Mouse (Mus musculus) MEL (cell line): Measurements from ENCODE around the gene Trpm3. TPM values are rescaled to one million over a fixed set of nuclear protein-coding genes. Genes with fewer than 3 reads are reported as not detected.

Source experiments
- DNase-seq: peaks from one replicate; pipeline ENCODE4 v3.0.0; 2011; ENCODE audit warnings: low read depth, low spot score
- H3K27ac ChIP-seq: 2 replicates; pipeline ENCODE4 v1.5.1; 2012; ENCODE audit warnings: low read depth, mild to moderate bottlenecking, control low read depth, low read length, moderate library complexity; ENCODE audit not compliant: control insufficient read depth
- H3K27me3 ChIP-seq, 2 experiments: fragments of 150-350 bp in 1 of 2; sonication (generic) in 1 of 2; 2 replicates each; pipeline ENCODE4 v1.6.1; 2012; ENCODE audit warnings: low read length in 2 of 2, mild to moderate bottlenecking in 2 of 2, improper control_type of control experiment in 1 of 2, moderate library complexity in 1 of 2; ENCODE audit not compliant: insufficient read depth in 2 of 2, control insufficient read depth in 1 of 2
- H3K36me3 ChIP-seq, 2 experiments: 2 replicates each; pipeline ENCODE4 v1.6.1; 2012 to 2014; ENCODE audit warnings: low read length in 2 of 2, improper control_type of control experiment in 1 of 2, inconsistent platforms in 1 of 2, mild to moderate bottlenecking in 1 of 2; ENCODE audit not compliant: insufficient read depth in 2 of 2, control insufficient read depth in 1 of 2
- H3K4me1 ChIP-seq, 2 experiments: fragments of 150-350 bp in 1 of 2; sonication (generic) in 1 of 2; 2 replicates each; pipeline ENCODE4 v1.6.1; 2012; ENCODE audit warnings: low read length in 2 of 2, improper control_type of control experiment in 1 of 2, mild to moderate bottlenecking in 1 of 2; ENCODE audit not compliant: insufficient read depth in 2 of 2, control insufficient read depth in 1 of 2
- H3K4me3 ChIP-seq, 2 experiments: fragments of 150-350 bp in 1 of 2; sonication (generic) in 1 of 2; 2 replicates each; pipeline ENCODE4 v1.5.1; 2012; ENCODE audit warnings: low read depth in 2 of 2, low read length in 2 of 2, mild to moderate bottlenecking in 2 of 2, moderate library complexity in 2 of 2, control low read depth in 1 of 2, improper control_type of control experiment in 1 of 2; ENCODE audit not compliant: control insufficient read depth in 1 of 2, insufficient read depth in 1 of 2
- H3K79me2 ChIP-seq: 2 replicates; pipeline ENCODE4 v1.6.1; 2012; ENCODE audit warnings: mild to moderate bottlenecking, low read length, moderate library complexity; ENCODE audit not compliant: control insufficient read depth, poor library complexity, insufficient read depth
- H3K9ac ChIP-seq: 2 replicates; pipeline ENCODE4 v1.6.1; 2012; ENCODE audit warnings: low read depth, mild to moderate bottlenecking, control low read depth, low read length, moderate library complexity; ENCODE audit not compliant: control insufficient read depth, poor library complexity, severe bottlenecking
- H3K9me3 ChIP-seq: fragments of 150-350 bp; sonication (generic); replicated peaks from 2 replicates; pipeline ENCODE4 v1.6.1; 2012; ENCODE audit warnings: mild to moderate bottlenecking, low read length, improper control_type of control experiment, moderate library complexity; ENCODE audit not compliant: insufficient read depth
- BHLHE40 ChIP-seq: IDR thresholded peaks from 2 replicates; pipeline ENCODE4 v1.6.1; 2012; ENCODE audit warnings: low read depth, mild to moderate bottlenecking, inconsistent platforms, low read length, improper control_type of control experiment, borderline replicate concordance
- CHD2 ChIP-seq: IDR thresholded peaks from 2 replicates; pipeline ENCODE4 v1.6.1; 2011; ENCODE audit warnings: low read length, improper control_type of control experiment
- E2F4 ChIP-seq: IDR thresholded peaks from 2 replicates; pipeline ENCODE4 v1.6.1; 2011; ENCODE audit warnings: low read depth, low read length, improper control_type of control experiment, borderline replicate concordance
- EP300 ChIP-seq, 2 experiments: IDR thresholded peaks; 2 replicates each; pipeline ENCODE4 v1.6.1; 2011; ENCODE audit warnings: improper control_type of control experiment in 2 of 2, low read length in 2 of 2, low read depth in 1 of 2, mild to moderate bottlenecking in 1 of 2
- JUND ChIP-seq: IDR thresholded peaks from 2 replicates; pipeline ENCODE4 v1.6.1; 2011; ENCODE audit warnings: low read depth, mild to moderate bottlenecking, improper control_type of control experiment, low read length
- KAT2A ChIP-seq: conservative IDR thresholded peaks from 2 replicates; pipeline ENCODE4 v1.6.1; 2012; ENCODE audit warnings: low read depth, low read length, improper control_type of control experiment, inconsistent platforms
- MAX ChIP-seq: IDR thresholded peaks from 2 replicates; pipeline ENCODE4 v1.6.1; 2011; ENCODE audit warnings: low read length, improper control_type of control experiment
- MXI1 ChIP-seq: IDR thresholded peaks from 2 replicates; pipeline ENCODE4 v1.6.1; 2011; ENCODE audit warnings: mild to moderate bottlenecking, low read depth, low read length, improper control_type of control experiment
- NELFE ChIP-seq: IDR thresholded peaks from 2 replicates; pipeline ENCODE4 v1.6.1; 2011; ENCODE audit warnings: low read depth, low read length, improper control_type of control experiment
- NRF1 ChIP-seq: IDR thresholded peaks from 2 replicates; pipeline ENCODE4 v1.6.1; 2014; ENCODE audit warnings: low read depth, mild to moderate bottlenecking, inconsistent platforms, low read length, improper control_type of control experiment, moderate library complexity; ENCODE audit not compliant: poor library complexity, insufficient read depth, severe bottlenecking
- POLR2AphosphoS5 ChIP-seq: IDR thresholded peaks from 2 replicates; pipeline ENCODE4 v1.6.1; 2012; ENCODE audit warnings: low read depth, borderline replicate concordance, mild to moderate bottlenecking, inconsistent platforms, low read length, moderate library complexity, mixed read lengths
- RCOR1 ChIP-seq: IDR thresholded peaks from 2 replicates; pipeline ENCODE4 v1.6.1; 2012; ENCODE audit warnings: low read depth, mild to moderate bottlenecking, inconsistent platforms, low read length, improper control_type of control experiment
- SIN3A ChIP-seq: IDR thresholded peaks from 2 replicates; pipeline ENCODE4 v1.6.1; 2012; ENCODE audit warnings: low read length, improper control_type of control experiment, inconsistent platforms
- USF1 ChIP-seq: IDR thresholded peaks from 2 replicates; pipeline ENCODE4 v1.6.1; 2014; ENCODE audit warnings: low read depth, mild to moderate bottlenecking, inconsistent platforms, low read length, improper control_type of control experiment, moderate library complexity
- ZNF384 ChIP-seq: IDR thresholded peaks from 2 replicates; pipeline ENCODE4 v1.6.1; 2012; ENCODE audit warnings: low read depth, mild to moderate bottlenecking, inconsistent platforms, low read length, improper control_type of control experiment
- polyA plus RNA-seq, 2 experiments: library from polyadenylated mRNA; stranded (reverse) in 1 of 2; unstranded in 1 of 2; fragments of >175 nt in 1 of 2; fragments of >200 nt in 1 of 2; gene quantifications; 2 replicates each; pipeline versions ENCODE4 v1.2.1 to v1.2.4; 2012; ENCODE audit warnings: low replicate concordance in 2 of 2, low read depth in 1 of 2; ENCODE audit not compliant: insufficient read length in 2 of 2, insufficient read depth in 1 of 2, missing spikeins in 1 of 2
- total RNA-seq: library from RNA; depleted of rRNA; stranded (reverse); fragments of 300-350 nt; gene quantifications from 2 replicates; pipeline ENCODE4 v1.2.3, GENCODE M21; 2012; rRNA removed

Gene Trpm3
- total RNA-seq (not detected in 2 replicates), polyA plus RNA-seq (not detected)

DNA sequence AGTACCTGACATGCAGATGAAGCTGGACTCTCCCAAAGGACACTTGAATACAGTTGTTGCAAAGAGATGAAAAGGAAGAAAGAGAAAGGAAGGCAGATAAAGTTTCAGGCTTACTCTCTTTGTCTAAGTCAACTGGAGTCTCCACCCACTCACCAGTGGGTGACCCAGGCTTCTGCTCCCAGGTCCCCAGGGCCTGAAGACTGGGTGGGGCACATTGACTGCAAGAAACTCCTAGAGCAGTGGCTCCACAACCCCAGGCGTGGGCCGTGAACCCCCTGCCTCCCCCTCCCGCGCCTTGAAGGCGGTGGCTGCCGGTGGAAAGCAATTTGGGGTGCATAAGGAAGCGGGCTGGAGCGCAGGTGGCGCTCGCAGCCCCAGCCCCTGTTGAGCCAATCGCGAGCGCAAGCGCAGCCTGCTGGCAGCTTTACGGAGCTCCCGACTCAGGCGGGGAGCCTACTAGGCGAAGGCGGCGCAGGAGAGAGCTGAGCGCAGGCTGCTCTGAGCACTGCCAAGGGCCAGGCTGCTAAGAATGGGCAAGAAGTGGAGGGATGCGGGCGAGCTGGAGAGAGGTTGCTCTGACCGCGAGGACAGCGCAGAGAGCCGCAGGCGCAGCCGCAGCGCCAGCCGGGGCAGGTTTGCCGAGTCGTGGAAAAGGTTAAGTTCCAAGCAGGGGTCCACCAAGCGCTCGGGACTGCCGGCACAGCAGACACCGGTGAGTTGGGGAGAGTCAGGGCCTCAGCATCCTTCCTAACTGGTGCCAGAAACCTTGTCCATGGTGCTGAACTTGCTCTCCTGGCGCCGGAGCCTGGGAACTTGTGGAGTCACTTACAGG lies at the start of gene Trpm3:
TSS of gene Trpm3 (plus strand) at position 457 of the 832 bp plus-strand sequence.
- no peaks in the 10 kb centered on the region for H3K36me3 ChIP-seq
- H3K4me3 ChIP-seq: no peak within 1 kb of the TSS
- TF ChIP-seq EP300 (IDR thresholded peaks at IDR 0.05; ENCODE audit: low read depth in 1 of 2, low read length in 2 of 2) (no peak), BHLHE40 (no peak)
- no peaks in the 10 kb centered on the region for H3K79me2 ChIP-seq
- H3K27ac ChIP-seq: no peak within 1 kb of the TSS
- H3K27me3 ChIP-seq: no peaks in the 10 kb centered on the region
- H3K4me1 ChIP-seq: no peaks in the 10 kb centered on the region
- H3K9ac ChIP-seq: no peak within 1 kb of the TSS
- no peaks in the 10 kb centered on the region for H3K9me3 ChIP-seq
- peak; percentile 50 for DNase-seq

DNA sequence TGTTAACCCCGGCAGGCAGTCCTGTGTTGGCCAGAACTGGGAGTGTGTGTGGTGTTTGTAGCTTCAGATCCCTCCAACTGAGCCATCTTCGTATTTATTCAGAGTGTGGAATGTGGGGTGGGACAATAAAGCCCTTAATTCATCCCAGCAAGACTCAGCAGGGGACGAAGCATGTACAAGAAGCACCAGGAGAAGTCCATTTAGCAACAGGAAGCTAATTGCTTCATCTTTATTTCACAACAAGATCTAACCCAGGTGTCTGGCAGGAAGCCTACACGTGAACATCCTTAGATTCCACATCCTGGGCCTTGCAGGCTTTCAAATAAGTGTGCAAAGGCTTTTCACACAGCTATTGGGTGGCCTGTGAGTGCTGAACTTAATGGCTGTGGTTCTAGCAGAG lies 38.3 kb upstream of the Trpm3 start:
- no peak overlapping the region for H3K9ac ChIP-seq
- no peaks in the 10 kb centered on the region for H3K9me3 ChIP-seq
- DNase-seq: no peak
- H3K79me2 ChIP-seq: no peaks in the 10 kb centered on the region
- H3K27ac ChIP-seq: no peak overlapping the region
- H3K27me3 ChIP-seq: peaks cover 0 to 2% of the 10 kb centered on the region in 2 experiments; a peak in 2 of 4 replicates
- H3K4me1 ChIP-seq: no peaks in the 10 kb centered on the region
- H3K4me3 ChIP-seq: no peak overlapping the region
- no peaks in the 10 kb centered on the region for H3K36me3 ChIP-seq
- TF ChIP-seq BHLHE40: no peak
- TF ChIP-seq MXI1: no peak
- no peak for TF ChIP-seq EP300 (IDR thresholded peaks at IDR 0.05; ENCODE audit: low read depth in 1 of 2, low read length in 2 of 2)
- TF ChIP-seq JUND: no peak
- TF ChIP-seq ZNF384: no peak
- no peak for TF ChIP-seq MAX
- TF ChIP-seq KAT2A: no peak
- TF ChIP-seq SIN3A: no peak
- TF ChIP-seq NELFE: no peak
- no peak for TF ChIP-seq NRF1
- no peak for TF ChIP-seq POLR2AphosphoS5
- TF ChIP-seq RCOR1: no peak
- TF ChIP-seq USF1: no peak
- no peak for TF ChIP-seq E2F4
- TF ChIP-seq CHD2: no peak
